Comparison of ENCODE assay signal across 26 mouse cellular contexts in the genomic region with DNA sequence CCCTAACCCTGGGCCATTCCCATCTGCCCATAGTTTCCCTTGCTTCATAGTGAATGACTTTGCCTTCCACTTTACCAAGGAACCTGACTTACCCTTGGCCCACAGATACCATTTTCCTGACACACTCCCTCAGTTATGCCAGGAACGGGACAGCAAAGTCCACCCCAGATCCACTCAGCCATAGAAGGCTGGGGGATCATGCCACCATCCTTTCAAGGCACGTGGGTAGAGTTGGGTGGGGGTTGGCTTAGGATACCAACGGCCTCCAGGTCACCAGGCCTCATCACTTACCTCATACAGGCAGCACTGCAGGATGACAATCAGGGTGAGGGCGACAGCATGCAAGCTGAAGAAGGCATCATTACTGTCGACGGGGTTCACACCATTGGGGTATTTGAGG. TPM values are rescaled to one million over a fixed set of nuclear protein-coding genes. Genes with fewer than 3 reads are reported as not detected.
"Had no signal": no experiment of that assay in that cellular context is flagged by ENCODE, and none has a peak within 500 bp of the region (broad histone marks: within the 10 kb centered on the region; RNA-seq: fewer than 3 reads in every experiment).

No protein-coding gene starts in this region.

- H3K4me1 ChIP-seq: limb, embryonic 10.5 days; limb, embryonic 13.5 days; liver, embryonic 12.5 days; liver, embryonic 15.5 days; lung, embryonic 15.5 days; midbrain, embryonic 10.5 days; midbrain, embryonic 13.5 days; neural tube, embryonic 13.5 days; stomach, embryonic 15.5 days had no signal

- H3K4me3 ChIP-seq: layer of hippocampus, adult 2 months; limb, embryonic 10.5 days; limb, embryonic 13.5 days; liver, embryonic 12.5 days; liver, embryonic 15.5 days; lung, embryonic 15.5 days; megakaryocyte, embryonic 14.5 days; midbrain, embryonic 10.5 days; midbrain, embryonic 13.5 days; myocyte; neural tube, embryonic 13.5 days; stomach, embryonic 15.5 days had no signal

- DNase-seq: layer of hippocampus, adult 9-11 months; liver; lung, adult 18-20 months; lung, postnatal 10 days; lung, postnatal 36 days; retina, postnatal 1 day; right cerebral cortex, postnatal 25 days; spleen, adult 18-20 months; thymus, adult 18-20 months; thymus, postnatal 14 days; thymus, postnatal 4 days had no signal

- H3K27ac ChIP-seq: layer of hippocampus, adult 2 months; limb, embryonic 10.5 days; limb, embryonic 13.5 days; liver, embryonic 12.5 days; liver, embryonic 15.5 days; lung, embryonic 15.5 days; midbrain, embryonic 10.5 days; midbrain, embryonic 13.5 days; neural tube, embryonic 13.5 days; stomach, embryonic 15.5 days had no signal

- H3K27me3 ChIP-seq: limb, embryonic 13.5 days; liver, embryonic 12.5 days; liver, embryonic 15.5 days; lung, embryonic 15.5 days; megakaryocyte, embryonic 14.5 days; midbrain, embryonic 13.5 days; neural tube, embryonic 13.5 days; stomach, embryonic 15.5 days had no signal

- H3K9me3 ChIP-seq: limb, embryonic 10.5 days; limb, embryonic 13.5 days; liver, embryonic 12.5 days; liver, embryonic 15.5 days; lung, embryonic 15.5 days; megakaryocyte, embryonic 14.5 days; midbrain, embryonic 10.5 days; midbrain, embryonic 13.5 days; neural tube, embryonic 13.5 days; stomach, embryonic 15.5 days had no signal

- ATAC-seq: inflammation-experienced regulatory T-cells, adult 6 months; intestine, embryonic 16.5 days; liver, embryonic 12.5 days; midbrain, embryonic 13.5 days; midbrain, embryonic 16.5 days had no signal

- H3K9ac ChIP-seq: limb, embryonic 13.5 days; liver, embryonic 12.5 days; liver, embryonic 15.5 days; lung, embryonic 15.5 days; midbrain, embryonic 13.5 days; neural tube, embryonic 13.5 days; stomach, embryonic 15.5 days had no signal

- H3K4me2 ChIP-seq: limb, embryonic 13.5 days; liver, embryonic 12.5 days; liver, embryonic 15.5 days; lung, embryonic 15.5 days; midbrain, embryonic 13.5 days; neural tube, embryonic 13.5 days; stomach, embryonic 15.5 days had no signal

RNA-seq across cellular contexts. Expression of gene P2rx5, which starts 27.0 kb away (rescaled TPM):
- polyA plus RNA-seq: intestine, embryonic 16.5 days had no signal
